Comparison of ENCODE assay signal across 8 mouse cellular contexts in the genomic region with DNA sequence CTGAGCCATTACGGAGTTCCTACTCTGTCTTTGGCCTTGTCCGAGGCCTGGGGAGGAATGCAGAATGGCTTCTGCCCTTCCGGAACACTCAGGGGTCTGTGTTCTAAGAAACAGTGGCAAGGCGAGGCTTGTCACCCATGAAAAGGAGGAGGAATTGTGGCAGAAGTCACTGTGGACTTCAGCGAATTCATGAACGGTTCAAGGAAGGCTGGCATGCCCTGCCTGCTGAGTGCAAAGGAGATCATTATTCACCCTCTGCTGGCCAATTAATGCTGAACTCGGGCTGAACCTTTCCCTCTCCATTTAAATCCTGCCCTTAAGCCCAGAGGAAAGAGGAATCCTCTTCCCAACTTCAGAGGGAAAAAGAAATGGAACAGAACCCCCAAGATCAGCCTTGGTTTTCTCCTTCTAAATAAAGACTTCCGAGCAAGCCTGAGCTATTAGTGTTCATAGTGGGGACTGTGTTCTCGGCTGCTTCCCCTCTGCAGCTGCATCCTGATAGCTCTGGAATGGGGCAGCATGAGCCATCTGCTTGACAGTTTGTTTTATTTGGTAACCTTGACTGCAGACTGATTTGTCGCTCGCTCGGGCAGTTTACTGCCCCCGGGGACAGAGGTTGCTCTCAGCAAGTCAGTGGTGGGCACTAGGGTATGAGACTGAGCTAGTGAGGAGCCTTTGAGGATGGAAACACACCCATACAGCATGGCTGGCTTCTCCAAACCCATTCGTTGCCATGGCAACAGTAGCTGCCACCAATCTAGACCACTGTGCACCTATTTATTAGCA.
DNase-seq lines count a peak whose midpoint lies in the region; ATAC-seq and TF ChIP-seq lines count a peak whose summit lies in the region.

No protein-coding gene starts in this region.

- no peak for TF ChIP-seq EP300 in liver, postnatal 0 days (IDR thresholded peaks at IDR 0.05; ENCODE audit: low read depth)

- no peaks in the 10 kb centered on the region for H3K36me3 ChIP-seq in liver, postnatal 0 days (replicated peaks; ENCODE audit: insufficient read depth, low read length)
- H3K36me3 ChIP-seq in hindbrain, embryonic 13.5 days = no peaks in the 10 kb centered on the region
- H3K36me3 ChIP-seq in midbrain, embryonic 11.5 days (ENCODE audit: control insufficient read depth, insufficient read depth, low read length) = no peaks in the 10 kb centered on the region

- no peaks in the 10 kb centered on the region for H3K9me3 ChIP-seq in liver, postnatal 0 days (ENCODE audit: low read length)
- no peaks in the 10 kb centered on the region for H3K9me3 ChIP-seq in hindbrain, embryonic 13.5 days
- no peaks in the 10 kb centered on the region; the same call in 1 of the 2 replicates for H3K9me3 ChIP-seq in midbrain, embryonic 11.5 days (ENCODE audit: control insufficient read depth, low read length)

- DNase-seq in liver, postnatal 0 days = peak; percentile 18
- DNase-seq in liver = no peak
- DNase-seq in midbrain, embryonic 11.5 days (ENCODE audit: low spot score, missing footprints) = peak; percentile 88
- DNase-seq in cerebellum, postnatal 14 days = no peak
- no peak for DNase-seq in ovary, postnatal 14 days (ENCODE audit: low spot score)
- no peak for DNase-seq in adrenal gland, postnatal 36 days

- H3K4me3 ChIP-seq in liver, postnatal 0 days (ENCODE audit: low read depth, low read length) = no peak overlapping the region
- no peak overlapping the region for H3K4me3 ChIP-seq in hindbrain, embryonic 13.5 days
- no peak overlapping the region for H3K4me3 ChIP-seq in midbrain, embryonic 11.5 days (ENCODE audit: low read depth, low read length)

- no peaks in the 10 kb centered on the region for H3K4me1 ChIP-seq in liver, postnatal 0 days (ENCODE audit: insufficient read depth)
- H3K4me1 ChIP-seq in hindbrain, embryonic 13.5 days (replicated peaks) = peaks cover 24% of the 10 kb centered on the region
- H3K4me1 ChIP-seq in midbrain, embryonic 11.5 days (ENCODE audit: control insufficient read depth, insufficient read depth, low read length) = peaks cover 15% of the 10 kb centered on the region

- H3K9ac ChIP-seq in liver, postnatal 0 days (replicated peaks) = no peak overlapping the region
- H3K9ac ChIP-seq in hindbrain, embryonic 13.5 days = 0 out of 2 replicates have a peak overlapping the region, but pooled peaks have one; percentile 35
- H3K9ac ChIP-seq in midbrain, embryonic 11.5 days (ENCODE audit: low read length) = 0 out of 2 replicates have a peak overlapping the region, but pooled peaks have one; percentile 25

- TF ChIP-seq CTCF in liver, postnatal 0 days (IDR thresholded peaks at IDR 0.05; ENCODE audit: low read depth) = no peak

- H3K4me2 ChIP-seq in liver, postnatal 0 days (ENCODE audit: low read depth, low read length) = no peak overlapping the region
- H3K4me2 ChIP-seq in hindbrain, embryonic 13.5 days = 0 out of 2 replicates have a peak overlapping the region, but pooled peaks have one; percentile 9
- H3K4me2 ChIP-seq in midbrain, embryonic 11.5 days = no peak overlapping the region

- WGBS in liver, postnatal 0 days (ENCODE audit: insufficient replicate concordance) = 44% methylated on average over 14 of the region's 14 CpGs
- WGBS in hindbrain, embryonic 13.5 days = 15% methylated on average over 14 of the region's 14 CpGs
- 39% methylated on average over 14 of the region's 14 CpGs for WGBS in midbrain, embryonic 11.5 days

- no peaks in the 10 kb centered on the region for H3K27me3 ChIP-seq in liver, postnatal 0 days (ENCODE audit: insufficient read depth, low read length)
- no peaks in the 10 kb centered on the region for H3K27me3 ChIP-seq in hindbrain, embryonic 13.5 days
- no peaks in the 10 kb centered on the region for H3K27me3 ChIP-seq in midbrain, embryonic 11.5 days (ENCODE audit: control insufficient read depth, insufficient read depth, low read length)

- no peak overlapping the region for H3K27ac ChIP-seq in liver, postnatal 0 days (ENCODE audit: low read depth)
- H3K27ac ChIP-seq in hindbrain, embryonic 13.5 days = peak overlapping the region; percentile 83
- H3K27ac ChIP-seq in midbrain, embryonic 11.5 days (ENCODE audit: low read depth, low read length) = peak overlapping the region; percentile 36

- peak; percentile 51; the same call in 1 of the 2 replicates for ATAC-seq in liver, postnatal 0 days
- peak; percentile 80 for ATAC-seq in hindbrain, embryonic 13.5 days (ENCODE audit: low FRiP score)
- ATAC-seq in midbrain, embryonic 11.5 days (ENCODE audit: low FRiP score) = peak; percentile 76
- ATAC-seq in megakaryocyte progenitor cell, adult 5-6 weeks (replicated peaks; ENCODE audit: poor library complexity) = no peak

Comparison
In these comparisons a context has a peak if more than half of its experiments do, and no peak if none do; other contexts are left out.
1. DNase-seq: peak in liver, postnatal 0 days (single experiment) and midbrain, embryonic 11.5 days (single experiment); none in liver (single experiment), cerebellum, postnatal 14 days (0 of 2), ovary, postnatal 14 days (single experiment) and adrenal gland, postnatal 36 days (0 of 2).